Mouse (Mus musculus): ENCODE measurements around the gene Srp72. TPM values are rescaled to one million over a fixed set of nuclear protein-coding genes. Genes with fewer than 3 reads are reported as not detected.

The Srp72 gene
- total and polyA plus RNA-seq, 3 experiments: 77.4 to 148 (median 85.2) TPM

DNA sequence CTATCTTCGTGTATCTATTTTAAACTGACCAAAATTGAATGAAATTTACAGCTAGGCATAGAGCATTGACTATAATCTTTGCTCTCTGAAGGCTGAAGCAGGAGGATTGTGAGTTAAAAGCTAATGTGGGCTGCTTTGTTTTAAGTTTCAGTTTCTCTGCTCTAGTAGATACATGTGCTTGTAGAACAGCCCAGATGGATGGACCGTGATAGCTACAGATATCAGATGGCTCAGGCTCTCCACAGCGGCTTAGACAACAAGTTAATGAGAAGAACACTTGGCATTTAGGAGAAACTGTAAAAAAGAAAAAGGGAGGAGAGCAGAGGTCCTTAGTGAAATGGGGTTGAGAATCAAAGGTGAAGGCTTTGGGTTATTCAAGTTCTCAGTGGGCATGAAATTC, 16.3 kb downstream of the Srp72 start:
- TF ChIP-seq EP300 (IDR thresholded peaks at IDR 0.05; ENCODE audit: low read length) (no peak), POLR2A (IDR thresholded peaks at IDR 0.05; ENCODE audit: low read depth, low read length) (0 out of 2 replicates have a peak, but pooled peaks have one; percentile 25)
- Histone ChIP-seq H3K27ac (ENCODE audit: insufficient read depth, low read depth) (no peak overlapping the region), H3K9ac (ENCODE audit: insufficient read depth, low read depth) (no peak overlapping the region), H3K4me3 (replicated peaks in 1 of 3; ENCODE audit: low read depth in 2 of 3, low read length in 2 of 3, poor library complexity in 1 of 3) (no peak overlapping the region), H3K4me1 (ENCODE audit: control insufficient read depth in 1 of 2, insufficient read depth in 2 of 2) (no peaks in the 10 kb centered on the region), H3K27me3 (replicated peaks) (no peaks in the 10 kb centered on the region), H3K4me2 (ENCODE audit: insufficient read depth, low read depth, poor library complexity, severe bottlenecking) (no peak overlapping the region), H3K36me3 (replicated peaks in 1 of 2; ENCODE audit: control insufficient read depth in 1 of 2, insufficient read depth in 1 of 2, low read length in 1 of 2) (peaks cover 62 to 89% of the 10 kb centered on the region in 2 experiments), H3K79me2 (replicated peaks; ENCODE audit: control insufficient read depth, extremely low read depth, insufficient read depth, poor library complexity, severe bottlenecking) (0 out of 2 replicates have a peak, but pooled peaks cover 2% of the 10 kb centered on the region), H3K9me3 (replicated peaks; ENCODE audit: low read length) (no peaks in the 10 kb centered on the region)
- dilution Hi-C loops (cut with MboI; ENCODE audit: extremely low pct_ligation_motif_present, extremely low pct_unique_long_range_greater_than_20kb, low sequenced_read_pairs) (no loop called here), in situ Hi-C loops (cut with MboI; ENCODE audit: low pct_ligation_motif_present, low pct_unique_long_range_greater_than_20kb, low sequenced_read_pairs) (no loop called here)
- DNase-seq (ENCODE audit: extremely low read depth): no peak

DNA sequence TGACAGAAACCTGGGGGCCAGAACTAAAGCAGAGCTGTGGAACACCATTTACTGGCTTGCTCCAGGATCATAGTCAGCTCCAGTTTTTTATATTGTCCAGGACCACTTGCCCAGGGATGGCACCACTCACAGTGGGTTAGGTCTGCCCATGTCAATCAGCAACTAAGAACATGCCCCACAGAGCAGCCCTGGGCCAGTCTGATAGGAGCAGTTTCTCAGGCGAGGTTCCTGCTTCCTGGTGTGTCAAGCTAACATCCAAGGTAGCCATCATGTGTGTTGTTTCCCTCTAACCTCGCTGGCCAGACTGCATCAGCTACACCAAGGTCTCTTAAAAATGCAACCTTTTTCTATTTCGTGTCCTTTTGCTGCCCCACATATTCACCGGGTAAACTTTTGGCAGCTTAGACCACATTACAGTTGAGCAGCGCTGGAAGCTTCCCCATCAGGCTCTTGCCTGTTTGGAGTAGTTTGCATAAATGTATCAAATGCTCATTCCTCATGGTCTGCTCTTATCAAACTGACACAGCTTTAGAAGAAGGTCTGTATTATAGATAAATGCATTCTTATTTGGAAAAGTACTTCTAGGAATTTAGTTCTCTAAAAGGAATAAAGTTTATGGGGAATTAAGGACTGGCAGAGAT, 18.8 kb downstream of the Srp72 start:
- peaks cover 67 to 89% of the 10 kb centered on the region in 2 experiments for H3K36me3 ChIP-seq (replicated peaks in 1 of 2; ENCODE audit: control insufficient read depth in 1 of 2, insufficient read depth in 1 of 2, low read length in 1 of 2)
- no peaks in the 10 kb centered on the region for H3K9me3 ChIP-seq (replicated peaks; ENCODE audit: low read length)
- no peak overlapping the region for H3K9ac ChIP-seq (ENCODE audit: insufficient read depth, low read depth)
- no peaks in the 10 kb centered on the region for H3K27me3 ChIP-seq (replicated peaks)
- dilution Hi-C loops (cut with MboI; ENCODE audit: extremely low pct_ligation_motif_present, extremely low pct_unique_long_range_greater_than_20kb, low sequenced_read_pairs) (no loop called here), in situ Hi-C loops (cut with MboI; ENCODE audit: low pct_ligation_motif_present, low pct_unique_long_range_greater_than_20kb, low sequenced_read_pairs) (no loop called here)
- no peak overlapping the region for H3K4me3 ChIP-seq (replicated peaks in 1 of 3; ENCODE audit: low read depth in 2 of 3, low read length in 2 of 3, poor library complexity in 1 of 3)
- H3K27ac ChIP-seq (ENCODE audit: insufficient read depth, low read depth): no peak overlapping the region
- DNase-seq (ENCODE audit: extremely low read depth): no peak
- TF ChIP-seq JUN (IDR thresholded peaks at IDR 0.05; ENCODE audit: insufficient read depth, low read depth, low read length) (no peak), RAD21 (IDR thresholded peaks at IDR 0.05; ENCODE audit: low read depth, low read length) (no peak), CTCF (conservative IDR thresholded peaks at IDR 0.05 in 1 of 2, IDR thresholded peaks at IDR 0.05 in 1 of 2; ENCODE audit: low read depth in 2 of 2, low read length in 2 of 2) (no peak), EP300 (IDR thresholded peaks at IDR 0.05; ENCODE audit: low read length) (no peak), ZNF384 (IDR thresholded peaks at IDR 0.05; ENCODE audit: low read depth, low read length) (no peak), MAFK (IDR thresholded peaks at IDR 0.05; ENCODE audit: insufficient replicate concordance, low read length) (no peak), KAT2A (IDR thresholded peaks at IDR 0.05; ENCODE audit: insufficient replicate concordance, low read length) (no peak), GABPA (IDR thresholded peaks at IDR 0.05; ENCODE audit: insufficient replicate concordance, low read depth, low read length) (no peak), ZC3H11A (IDR thresholded peaks at IDR 0.05; ENCODE audit: low read depth, low read length) (no peak), SIN3A (IDR thresholded peaks at IDR 0.05; ENCODE audit: low read length) (no peak), ZKSCAN1 (IDR thresholded peaks at IDR 0.05; ENCODE audit: borderline replicate concordance, low read depth, low read length) (no peak), JUND (conservative IDR thresholded peaks at IDR 0.05; ENCODE audit: low read depth, low read length) (no peak)
- H3K4me2 ChIP-seq (ENCODE audit: insufficient read depth, low read depth, poor library complexity, severe bottlenecking): no peak overlapping the region
- H3K4me1 ChIP-seq (ENCODE audit: control insufficient read depth in 1 of 2, insufficient read depth in 2 of 2): no peaks in the 10 kb centered on the region
- no peaks in the 10 kb centered on the region for H3K79me2 ChIP-seq (replicated peaks; ENCODE audit: control insufficient read depth, extremely low read depth, insufficient read depth, poor library complexity, severe bottlenecking)

DNA sequence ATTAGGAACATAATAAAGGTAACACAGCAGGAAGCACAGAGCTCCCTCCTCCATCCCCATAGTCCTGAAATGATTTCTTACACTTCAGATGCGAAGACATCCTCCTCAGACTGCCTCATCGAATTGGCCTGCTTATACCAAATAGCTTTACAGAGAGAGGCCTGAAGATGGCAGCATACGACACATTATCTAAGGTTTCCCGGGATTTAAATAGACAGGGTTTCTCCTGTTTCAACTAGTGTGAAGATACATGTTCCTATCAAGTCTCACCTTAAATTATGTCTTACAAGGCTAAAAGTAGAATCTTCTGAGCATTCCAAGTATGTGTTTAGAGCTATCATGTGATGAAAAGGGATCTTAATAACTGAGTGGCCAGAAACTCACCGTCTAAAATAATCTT, 23.9 kb downstream of the Srp72 start:
- TF ChIP-seq HCFC1 (IDR thresholded peaks at IDR 0.05; ENCODE audit: low read depth, low read length) (no peak), CTCF (conservative IDR thresholded peaks at IDR 0.05 in 1 of 2, IDR thresholded peaks at IDR 0.05 in 1 of 2; ENCODE audit: low read depth in 2 of 2, low read length in 2 of 2) (peak in 1 of 2 experiments; percentile 56; a peak in 2 of 4 replicates), USF1 (IDR thresholded peaks at IDR 0.05; ENCODE audit: low read depth, low read length) (no peak), NELFE (IDR thresholded peaks at IDR 0.05; ENCODE audit: low read depth, low read length) (no peak), SMC3 (IDR thresholded peaks at IDR 0.05; ENCODE audit: low read depth, low read length) (peak; percentile 36), MAX (IDR thresholded peaks at IDR 0.05; ENCODE audit: low read length) (no peak), RAD21 (IDR thresholded peaks at IDR 0.05; ENCODE audit: low read depth, low read length) (peak; percentile 48)
- no peak overlapping the region for H3K9ac ChIP-seq (ENCODE audit: insufficient read depth, low read depth)
- H3K4me3 ChIP-seq (replicated peaks in 1 of 3; ENCODE audit: low read depth in 2 of 3, low read length in 2 of 3, poor library complexity in 1 of 3): no peak overlapping the region
- H3K9me3 ChIP-seq (replicated peaks; ENCODE audit: low read length): no peaks in the 10 kb centered on the region
- no peaks in the 10 kb centered on the region for H3K27me3 ChIP-seq (replicated peaks)
- H3K27ac ChIP-seq (ENCODE audit: insufficient read depth, low read depth): no peak overlapping the region
- peak; percentile 23 for DNase-seq (ENCODE audit: extremely low read depth)
- no peaks in the 10 kb centered on the region for H3K79me2 ChIP-seq (replicated peaks; ENCODE audit: control insufficient read depth, extremely low read depth, insufficient read depth, poor library complexity, severe bottlenecking)
- H3K4me1 ChIP-seq (ENCODE audit: control insufficient read depth in 1 of 2, insufficient read depth in 2 of 2): no peaks in the 10 kb centered on the region
- in situ Hi-C loops (cut with MboI; ENCODE audit: low pct_ligation_motif_present, low pct_unique_long_range_greater_than_20kb, low sequenced_read_pairs) (no loop called here), dilution Hi-C loops (cut with MboI; ENCODE audit: extremely low pct_ligation_motif_present, extremely low pct_unique_long_range_greater_than_20kb, low sequenced_read_pairs) (no loop called here)
- peaks cover 55 to 83% of the 10 kb centered on the region in 2 experiments for H3K36me3 ChIP-seq (replicated peaks in 1 of 2; ENCODE audit: control insufficient read depth in 1 of 2, insufficient read depth in 1 of 2, low read length in 1 of 2)
- H3K4me2 ChIP-seq (ENCODE audit: insufficient read depth, low read depth, poor library complexity, severe bottlenecking): no peak overlapping the region
